ENCODE assay signal across 24 mouse cellular contexts in genomic region chr14:75622984-75623383, GRCm38 (mm10). TPM values are rescaled to one million over a fixed set of nuclear protein-coding genes. Genes with fewer than 3 reads are reported as not detected.
A peak's percentile ranks its signal among the peaks of the same experiment; 100 is the strongest.
DNase-seq lines count a peak whose midpoint lies in the region; ATAC-seq lines count a peak whose summit lies in the region.
"Had no signal": no experiment of that assay in that cellular context is flagged by ENCODE, and none has a peak within 500 bp of the region (broad histone marks: within the 10 kb centered on the region; RNA-seq: fewer than 3 reads in every experiment).

No protein-coding gene starts in this region.

- no peaks in the 10 kb centered on the region for H3K4me1 ChIP-seq in forebrain, embryonic 13.5 days
- peaks cover 11% of the 10 kb centered on the region; the same call in 1 of the 2 replicates for H3K4me1 ChIP-seq in forebrain, embryonic 10.5 days
- H3K4me1 ChIP-seq in hindbrain, embryonic 13.5 days (replicated peaks): peaks cover 13% of the 10 kb centered on the region; the same call in 1 of the 2 replicates
- no peaks in the 10 kb centered on the region; the same call in 1 of the 2 replicates for H3K4me1 ChIP-seq in hindbrain, embryonic 11.5 days (replicated peaks; ENCODE audit: control insufficient read depth, insufficient read depth, low read length)
- peaks cover 14% of the 10 kb centered on the region for H3K4me1 ChIP-seq in neural tube, embryonic 13.5 days (replicated peaks)
- H3K4me1 ChIP-seq in neural tube, embryonic 15.5 days: 0 out of 2 replicates have a peak, but pooled peaks cover 8% of the 10 kb centered on the region
- H3K4me1 ChIP-seq: embryonic facial prominence, embryonic 12.5 days; heart, embryonic 13.5 days had no signal

- no peak for DNase-seq in forebrain, embryonic 10.5 days (ENCODE audit: extremely low spot score, low spot score)
- no peak for DNase-seq in hindbrain, embryonic 11.5 days (ENCODE audit: low spot score)
- no peak for DNase-seq in ovary, postnatal 10 days (ENCODE audit: low spot score)
- DNase-seq: adrenal gland, adult 8-10 months; adrenal gland, postnatal 36 days; B cell, adult 2 months; cerebellum, adult 11-12 months; cerebellum, adult 9-10 months; cerebellum, postnatal 25 days; gastrocnemius, postnatal 36 days; heart, adult 11 months; heart, postnatal 4 days had no signal

- H3K27me3 ChIP-seq in forebrain, embryonic 13.5 days: no peaks in the 10 kb centered on the region
- H3K27me3 ChIP-seq in forebrain, embryonic 10.5 days (ENCODE audit: poor library complexity, severe bottlenecking): no peaks in the 10 kb centered on the region
- no peaks in the 10 kb centered on the region for H3K27me3 ChIP-seq in hindbrain, embryonic 13.5 days
- no peaks in the 10 kb centered on the region for H3K27me3 ChIP-seq in hindbrain, embryonic 11.5 days (ENCODE audit: control insufficient read depth, insufficient read depth, low read length)
- H3K27me3 ChIP-seq in neural tube, embryonic 13.5 days: no peaks in the 10 kb centered on the region
- no peaks in the 10 kb centered on the region for H3K27me3 ChIP-seq in neural tube, embryonic 15.5 days (replicated peaks)
- H3K27me3 ChIP-seq: embryonic facial prominence, embryonic 12.5 days had no signal

- peak; percentile 75 for ATAC-seq in forebrain, embryonic 13.5 days
- peak; percentile 57; the same call in 1 of the 2 replicates for ATAC-seq in hindbrain, embryonic 13.5 days (ENCODE audit: low FRiP score)
- no peak for ATAC-seq in hindbrain, embryonic 11.5 days (ENCODE audit: low FRiP score)
- ATAC-seq in neural tube, embryonic 13.5 days (ENCODE audit: low read depth): peak; percentile 75
- no peak for ATAC-seq in neural tube, embryonic 15.5 days (ENCODE audit: low FRiP score)
- ATAC-seq: CD4-positive, CD25-positive, alpha-beta regulatory T cell, adult 4 months; inflammation-experienced regulatory T-cells, adult 6 months; intestine, postnatal 0 days had no signal

- H3K9me3 ChIP-seq in forebrain, embryonic 13.5 days (replicated peaks): no peaks in the 10 kb centered on the region
- H3K9me3 ChIP-seq in forebrain, embryonic 10.5 days: no peaks in the 10 kb centered on the region
- no peaks in the 10 kb centered on the region for H3K9me3 ChIP-seq in hindbrain, embryonic 13.5 days
- no peaks in the 10 kb centered on the region for H3K9me3 ChIP-seq in hindbrain, embryonic 11.5 days (ENCODE audit: control insufficient read depth, low read length)
- no peaks in the 10 kb centered on the region for H3K9me3 ChIP-seq in neural tube, embryonic 13.5 days
- no peaks in the 10 kb centered on the region for H3K9me3 ChIP-seq in neural tube, embryonic 15.5 days (replicated peaks)
- H3K9me3 ChIP-seq: embryonic facial prominence, embryonic 12.5 days; G1E; heart, embryonic 13.5 days had no signal

- no peak overlapping the region for H3K4me3 ChIP-seq in forebrain, embryonic 13.5 days
- H3K4me3 ChIP-seq in forebrain, embryonic 10.5 days: no peak overlapping the region
- no peak overlapping the region for H3K4me3 ChIP-seq in hindbrain, embryonic 13.5 days
- H3K4me3 ChIP-seq in hindbrain, embryonic 11.5 days (ENCODE audit: low read depth, low read length): no peak overlapping the region
- no peak overlapping the region for H3K4me3 ChIP-seq in neural tube, embryonic 13.5 days
- H3K4me3 ChIP-seq in neural tube, embryonic 15.5 days (replicated peaks): no peak overlapping the region
- H3K4me3 ChIP-seq: embryonic facial prominence, embryonic 12.5 days; heart, embryonic 13.5 days had no signal

- H3K4me2 ChIP-seq in forebrain, embryonic 13.5 days: no peak overlapping the region
- H3K4me2 ChIP-seq in hindbrain, embryonic 13.5 days: no peak overlapping the region
- H3K4me2 ChIP-seq in hindbrain, embryonic 11.5 days (replicated peaks; ENCODE audit: low read depth, low read length): no peak overlapping the region
- no peak overlapping the region for H3K4me2 ChIP-seq in neural tube, embryonic 13.5 days
- H3K4me2 ChIP-seq in neural tube, embryonic 15.5 days: no peak overlapping the region
- H3K4me2 ChIP-seq: embryonic facial prominence, embryonic 12.5 days; heart, embryonic 13.5 days had no signal

- no peak overlapping the region for H3K27ac ChIP-seq in forebrain, embryonic 13.5 days
- H3K27ac ChIP-seq in forebrain, embryonic 10.5 days: no peak overlapping the region
- H3K27ac ChIP-seq in hindbrain, embryonic 13.5 days: no peak overlapping the region
- no peak overlapping the region for H3K27ac ChIP-seq in hindbrain, embryonic 11.5 days (ENCODE audit: low read depth, low read length)
- H3K27ac ChIP-seq in neural tube, embryonic 13.5 days (replicated peaks): peak overlapping the region; percentile 18; the same call in 1 of the 2 replicates
- no peak overlapping the region for H3K27ac ChIP-seq in neural tube, embryonic 15.5 days (replicated peaks)
- H3K27ac ChIP-seq: embryonic facial prominence, embryonic 12.5 days; heart, embryonic 13.5 days had no signal

- 62% methylated on average over 7 of the region's 7 CpGs for WGBS in forebrain, embryonic 13.5 days
- WGBS in forebrain, embryonic 10.5 days: 84% methylated on average over 7 of the region's 7 CpGs
- WGBS in hindbrain, embryonic 13.5 days: 49% methylated on average over 7 of the region's 7 CpGs
- WGBS in hindbrain, embryonic 11.5 days: 66% methylated on average over 7 of the region's 7 CpGs
- WGBS in neural tube, embryonic 13.5 days: 30% methylated on average over 7 of the region's 7 CpGs
- WGBS in neural tube, embryonic 15.5 days: 31% methylated on average over 7 of the region's 7 CpGs

- H3K36me3 ChIP-seq in forebrain, embryonic 13.5 days (ENCODE audit: poor library complexity, severe bottlenecking): no peaks in the 10 kb centered on the region
- no peaks in the 10 kb centered on the region for H3K36me3 ChIP-seq in forebrain, embryonic 10.5 days (replicated peaks)
- no peaks in the 10 kb centered on the region for H3K36me3 ChIP-seq in hindbrain, embryonic 13.5 days
- no peaks in the 10 kb centered on the region for H3K36me3 ChIP-seq in hindbrain, embryonic 11.5 days (ENCODE audit: control insufficient read depth, insufficient read depth, low read length)
- no peaks in the 10 kb centered on the region for H3K36me3 ChIP-seq in neural tube, embryonic 13.5 days
- H3K36me3 ChIP-seq in neural tube, embryonic 15.5 days: no peaks in the 10 kb centered on the region
- H3K36me3 ChIP-seq: embryonic facial prominence, embryonic 12.5 days; G1E; heart, embryonic 13.5 days had no signal

- no peak overlapping the region for H3K9ac ChIP-seq in forebrain, embryonic 13.5 days
- H3K9ac ChIP-seq in hindbrain, embryonic 13.5 days: no peak overlapping the region
- H3K9ac ChIP-seq in hindbrain, embryonic 11.5 days (ENCODE audit: low read depth, low read length): no peak overlapping the region
- H3K9ac ChIP-seq in neural tube, embryonic 13.5 days: no peak overlapping the region
- no peak overlapping the region for H3K9ac ChIP-seq in neural tube, embryonic 15.5 days (replicated peaks)
- H3K9ac ChIP-seq: embryonic facial prominence, embryonic 12.5 days; heart, embryonic 13.5 days had no signal

RNA-seq across cellular contexts. Expression of gene Erich6b, which starts 19.1 kb away (rescaled TPM):
- polyA plus RNA-seq in forebrain, embryonic 13.5 days (2015; fragmentation: Nextera tagmentation; extraction: Ambion mirVana): not detected in 2 replicates
- polyA plus RNA-seq in forebrain, embryonic 10.5 days (2016; fragmentation: Nextera tagmentation; extraction: Ambion mirVana): not detected in 2 replicates
- not detected in 2 replicates for polyA plus RNA-seq in hindbrain, embryonic 13.5 days (2015; fragmentation: Nextera tagmentation; extraction: Ambion mirVana)
- not detected in 2 replicates for polyA plus RNA-seq in hindbrain, embryonic 11.5 days (2014; fragmentation: Nextera tagmentation; extraction: Ambion mirVana)
- polyA plus RNA-seq in neural tube, embryonic 13.5 days (2015; fragmentation: Nextera tagmentation; extraction: Ambion mirVana): not detected in 2 replicates
- not detected in 2 replicates for polyA plus RNA-seq in neural tube, embryonic 15.5 days (2015; fragmentation: Nextera tagmentation; extraction: Ambion mirVana)
- polyA plus RNA-seq: CD4-positive, CD25-positive, alpha-beta regulatory T cell, adult 4 months; cortical plate, adult 2 months; embryonic facial prominence, embryonic 12.5 days; G1E; heart, embryonic 13.5 days; heart, postnatal 0 days; inflammation-experienced regulatory T-cells, adult 6 months; intestine, postnatal 0 days had no signal

RNA-seq across cellular contexts. Expression of gene Spert, which starts 30.1 kb away (rescaled TPM):
- polyA plus RNA-seq in forebrain, embryonic 13.5 days (2015; fragmentation: Nextera tagmentation; extraction: Ambion mirVana): not detected in 2 replicates
- polyA plus RNA-seq in forebrain, embryonic 10.5 days (2016; fragmentation: Nextera tagmentation; extraction: Ambion mirVana): not detected in 2 replicates
- polyA plus RNA-seq in hindbrain, embryonic 13.5 days (2015; fragmentation: Nextera tagmentation; extraction: Ambion mirVana): not detected in 2 replicates
- not detected in 2 replicates for polyA plus RNA-seq in hindbrain, embryonic 11.5 days (2014; fragmentation: Nextera tagmentation; extraction: Ambion mirVana)
- polyA plus RNA-seq in neural tube, embryonic 13.5 days (2015; fragmentation: Nextera tagmentation; extraction: Ambion mirVana): not detected in 2 replicates
- polyA plus RNA-seq in neural tube, embryonic 15.5 days (2015; fragmentation: Nextera tagmentation; extraction: Ambion mirVana): not detected in 2 replicates
- polyA plus RNA-seq: CD4-positive, CD25-positive, alpha-beta regulatory T cell, adult 4 months; cortical plate, adult 2 months; embryonic facial prominence, embryonic 12.5 days; G1E; heart, embryonic 13.5 days; heart, postnatal 0 days; inflammation-experienced regulatory T-cells, adult 6 months; intestine, postnatal 0 days had no signal

Comparison
In these comparisons a context has a peak if more than half of its experiments do, and no peak if none do; other contexts are left out.
1. ATAC-seq: peak in forebrain, embryonic 13.5 days (single experiment), hindbrain, embryonic 13.5 days (single experiment) and neural tube, embryonic 13.5 days (single experiment); none in hindbrain, embryonic 11.5 days (single experiment) and neural tube, embryonic 15.5 days (single experiment).